Mouse (Mus musculus) spleen, adult 2 months (tissue): Measurements from ENCODE around the gene She.

Experiments
- CTCF ChIP-seq: fragments of 200-500 bp; IDR thresholded peaks from 2 replicates; pipeline ENCODE4 v1.5.1; 2011; ENCODE audit warnings: mild to moderate bottlenecking, inconsistent platforms; ENCODE audit not compliant: insufficient read depth, insufficient read length, insufficient replicate concordance; ENCODE audit errors: extremely low read depth
- POLR2A ChIP-seq: fragments of 200-500 bp; IDR thresholded peaks from 2 replicates; pipeline ENCODE4 v1.6.1; 2011; ENCODE audit warnings: low read depth, low read length, inconsistent platforms

- no peak for TF ChIP-seq POLR2A
- TF ChIP-seq CTCF = no peak
These were observed at the start of gene She for GRCm38 (mm10) chr3:89830815-89831591.
